Mouse (Mus musculus): Measurements from ENCODE around the gene Exosc5.

Exosc5 gene

DNA sequence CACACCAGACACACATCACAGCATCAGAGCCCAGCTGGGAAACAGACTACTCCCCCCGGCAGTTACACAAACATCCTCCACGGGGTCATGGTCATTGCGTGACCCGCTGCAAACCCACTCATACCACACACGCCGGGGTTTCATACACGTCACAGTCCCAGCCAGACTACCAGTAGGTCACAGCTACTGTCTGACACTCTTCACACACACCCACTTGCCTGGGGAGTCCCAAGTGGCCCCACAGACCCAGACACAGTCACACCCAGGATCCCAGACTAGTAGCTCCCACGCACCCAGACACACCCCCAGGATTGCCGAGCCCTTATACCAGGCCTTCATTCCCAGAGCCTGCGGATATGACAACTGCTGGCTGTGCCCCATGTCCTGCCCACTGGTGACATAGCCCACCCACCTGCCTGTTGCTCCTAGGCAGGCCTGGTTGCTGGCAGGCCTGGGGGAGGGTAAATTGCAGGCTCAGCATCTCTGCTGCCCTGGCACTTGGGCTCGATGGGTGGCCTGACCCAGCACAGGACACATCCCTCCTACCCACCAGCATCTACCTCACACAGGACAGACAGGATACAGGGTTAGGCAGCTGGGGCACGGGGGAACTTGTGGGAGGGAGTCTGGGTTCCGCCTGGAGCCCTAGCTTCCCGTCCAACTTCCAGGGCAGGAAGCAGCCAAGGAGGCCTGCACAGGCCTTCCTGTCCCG is 48.8 kb downstream of the Exosc5 start:
- peak; percentile 65 to 74 for DNase-seq

DNA sequence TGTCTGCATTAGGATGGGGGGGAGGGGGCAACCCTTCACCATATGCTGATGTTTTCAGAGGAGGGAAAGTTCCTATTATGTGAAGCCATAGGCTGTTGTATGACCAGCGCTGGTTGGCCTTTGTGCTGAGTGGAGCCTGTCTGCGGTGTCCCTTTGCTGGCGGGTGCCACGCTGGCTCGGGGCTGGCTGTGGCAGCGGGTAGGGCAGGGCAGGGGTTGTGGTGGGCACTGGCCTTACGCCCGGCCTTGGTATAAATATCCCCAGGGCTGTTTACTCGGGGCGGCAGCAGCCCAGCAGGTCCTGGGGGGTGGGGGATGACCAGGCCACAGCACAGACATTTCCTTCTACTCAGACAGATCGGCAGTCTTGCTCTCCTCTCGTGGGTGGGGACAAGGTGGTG is 51.0 kb downstream of the Exosc5 start:
- no peak for DNase-seq

DNA sequence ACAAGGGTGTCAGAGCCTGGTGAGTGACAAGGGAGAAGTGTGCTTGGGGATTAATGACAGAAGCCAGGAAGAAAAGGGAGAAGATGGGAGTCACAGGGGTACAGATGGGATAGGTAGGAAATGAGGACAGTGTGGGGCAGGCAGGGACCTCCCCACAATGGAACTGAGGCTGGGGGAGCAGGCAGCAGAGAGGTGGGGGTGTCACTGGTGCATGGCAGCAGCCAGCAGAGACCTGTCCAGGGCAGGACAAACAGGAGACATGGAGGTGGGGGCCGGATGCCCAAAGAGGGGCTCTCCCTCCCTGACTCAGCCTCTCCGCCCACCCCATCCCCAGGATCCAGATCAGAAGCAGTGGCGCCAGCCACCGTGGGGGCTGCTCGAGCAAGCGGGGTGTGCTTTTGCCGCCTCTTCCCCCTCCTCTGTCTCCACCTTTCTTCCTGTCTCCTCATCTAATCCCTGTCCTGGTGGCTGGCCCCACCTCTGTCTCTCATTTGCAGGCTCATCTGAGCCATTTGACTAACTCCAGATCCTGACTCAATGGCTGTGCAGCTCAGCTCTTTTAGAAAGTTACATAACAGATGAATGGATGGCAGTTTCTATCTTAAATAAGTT is 51.7 kb downstream of the Exosc5 start:
- no peak for DNase-seq

DNA sequence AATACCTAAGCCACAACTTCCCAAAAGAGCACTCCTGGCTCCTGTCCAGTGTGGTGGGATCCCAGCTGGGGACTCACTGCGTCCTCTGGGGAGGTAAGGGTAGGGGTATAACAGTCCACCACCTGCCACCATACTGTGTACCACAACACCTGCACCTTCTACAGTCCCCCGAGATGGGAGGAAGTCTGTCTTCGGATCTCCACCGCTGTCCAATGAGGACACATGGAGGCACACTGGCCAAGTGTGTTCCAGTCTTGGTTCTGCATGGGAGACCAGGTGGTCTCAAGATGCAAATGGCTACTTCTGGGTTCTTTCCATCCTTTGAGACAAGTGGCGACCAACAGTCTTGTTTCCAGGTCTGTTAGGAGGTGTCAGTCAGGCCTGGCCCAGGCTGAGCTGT is 52.2 kb downstream of the Exosc5 start:
- no peak for DNase-seq

DNA sequence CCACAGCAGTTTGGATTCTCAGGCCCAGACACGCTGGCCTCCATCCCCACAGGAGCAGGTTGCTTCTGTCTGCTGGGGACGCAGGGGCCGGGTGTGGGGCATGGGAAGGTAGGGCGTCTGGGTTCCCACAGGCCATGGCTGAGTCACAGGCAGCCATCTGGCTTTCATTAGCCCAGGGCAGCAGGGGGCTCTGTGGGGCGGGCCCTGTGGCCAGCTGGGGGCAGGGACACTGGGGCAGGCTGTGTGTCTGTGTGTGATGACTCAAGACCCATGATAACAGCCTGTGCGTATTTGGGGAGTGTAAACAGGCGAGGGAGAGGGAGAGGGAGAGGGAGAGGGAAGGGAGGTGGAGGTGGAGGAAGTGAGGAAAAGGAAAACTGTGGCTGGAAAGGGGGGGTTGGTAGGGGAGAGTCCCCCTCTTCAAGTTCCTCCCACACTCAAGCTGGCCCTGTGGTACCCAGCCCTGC is 52.8 kb downstream of the Exosc5 start:
- DNase-seq: no peak

DNA sequence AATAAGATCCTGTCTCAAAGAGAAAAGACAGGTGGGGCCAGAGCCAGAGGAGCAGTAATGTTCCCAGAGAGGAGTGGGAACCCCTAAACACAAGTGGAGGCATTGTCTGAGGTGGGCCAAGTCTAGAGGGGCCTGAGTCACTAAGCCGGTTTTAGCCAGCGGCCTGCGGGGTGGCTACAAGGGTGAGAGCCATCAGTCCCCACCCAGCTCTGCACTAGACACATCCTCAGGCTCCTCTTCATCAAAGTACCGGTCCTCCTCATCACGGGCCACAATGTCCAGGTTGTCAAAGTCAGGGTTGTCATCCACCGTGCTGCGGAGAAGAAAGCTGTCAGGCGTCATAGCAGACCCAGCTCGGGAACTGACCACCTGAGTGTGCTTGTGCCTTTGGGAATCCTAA is 53.8 kb downstream of the Exosc5 start:
- DNase-seq: no peak

DNA sequence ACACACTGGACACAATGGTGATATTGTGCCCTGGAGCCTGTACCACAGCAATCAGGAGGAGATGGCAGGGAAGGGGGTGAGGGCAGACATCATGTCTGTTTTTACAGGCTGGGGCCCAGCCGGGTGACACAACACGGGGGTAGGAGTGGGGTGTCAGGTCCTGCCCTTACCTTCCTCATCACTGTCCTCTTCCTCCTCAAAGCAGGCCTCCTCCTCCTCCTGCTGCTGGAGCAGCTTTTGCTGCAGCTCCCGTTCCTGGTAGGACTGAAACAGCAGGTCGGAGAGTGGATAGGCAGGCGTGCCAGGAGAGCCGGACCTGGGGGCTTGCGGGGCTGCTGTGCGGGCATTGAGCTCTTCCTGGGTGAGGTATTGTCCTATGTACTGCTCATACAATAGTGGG is 55.6 kb downstream of the Exosc5 start:
- no peak for DNase-seq

DNA sequence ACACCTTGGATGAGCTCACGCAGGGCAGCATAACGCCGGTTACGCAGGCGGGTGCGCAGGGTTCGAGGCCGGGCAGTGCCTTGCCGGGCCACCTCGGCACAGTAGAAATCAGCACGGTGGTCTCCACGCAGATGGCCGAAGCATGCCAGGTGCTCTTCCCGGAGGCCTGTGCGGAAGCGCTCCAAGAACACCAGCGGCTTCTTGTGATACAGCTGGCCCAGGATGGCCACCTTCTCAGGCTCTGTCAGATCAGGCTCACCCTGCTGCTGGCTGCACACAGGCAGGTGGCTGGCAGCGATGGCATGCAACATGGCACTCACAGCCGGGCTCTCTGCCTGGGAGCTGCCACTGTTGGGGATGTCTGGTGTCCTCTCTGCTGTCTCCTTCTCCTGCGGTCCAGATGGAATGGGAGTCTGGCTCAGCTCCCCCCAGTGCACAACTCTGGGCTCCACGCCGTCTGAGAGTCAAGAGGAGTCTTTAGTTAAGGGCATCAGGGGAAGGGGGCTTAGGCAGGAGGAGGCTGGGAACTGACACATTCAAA is 56.8 kb downstream of the Exosc5 start:
- DNase-seq: no peak

DNA sequence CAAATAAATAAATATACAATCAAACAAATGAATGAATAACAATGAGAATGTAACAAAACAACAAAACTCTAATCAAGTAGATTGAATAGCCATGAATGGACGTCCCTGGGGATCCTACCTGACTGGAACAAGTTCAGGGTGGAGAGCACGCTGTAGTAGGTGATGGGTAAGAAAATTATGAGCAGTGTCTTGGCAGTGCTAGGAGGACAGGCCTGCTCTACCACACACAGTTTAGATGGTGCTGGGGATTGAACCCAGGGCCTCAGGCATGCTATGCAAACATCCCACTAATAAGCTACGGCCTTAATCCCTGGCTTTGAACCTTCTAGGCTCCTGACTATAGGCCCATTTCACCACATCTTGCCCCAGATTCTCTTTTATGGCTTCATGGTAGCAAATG is 58.5 kb downstream of the Exosc5 start:
- DNase-seq: no peak

DNA sequence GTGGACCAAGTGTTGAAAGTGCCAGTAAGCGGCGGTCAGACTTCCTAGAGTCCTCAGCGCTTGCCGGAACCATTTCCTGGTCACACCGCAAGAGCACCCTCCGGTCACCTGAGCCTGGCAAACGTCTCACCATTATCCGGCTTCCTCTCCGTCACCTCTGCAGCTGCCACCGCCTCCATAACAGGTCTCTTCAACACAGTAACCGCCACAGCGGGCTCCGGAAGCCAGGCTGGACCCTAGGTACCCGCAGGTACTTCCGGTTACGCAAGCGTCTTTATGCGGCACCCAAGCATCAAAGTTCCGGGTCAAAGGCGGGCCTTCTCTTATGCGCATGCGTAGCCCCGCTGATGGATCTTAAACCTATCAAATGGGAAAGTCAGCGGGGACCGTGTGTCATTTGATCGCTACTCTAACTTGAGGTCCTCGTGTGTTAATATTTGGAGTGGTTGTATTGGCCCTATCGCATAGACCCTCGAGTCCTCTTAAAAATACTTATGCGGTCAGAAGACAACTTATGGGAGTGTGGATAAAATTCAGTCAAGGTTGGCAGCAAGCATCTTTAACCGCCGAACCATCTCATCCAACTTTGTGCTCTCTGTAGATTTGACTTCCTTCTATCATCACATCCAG is 59.9 kb downstream of the Exosc5 start, which contains the start of gene Ccdc97:
TSS of gene Ccdc97 (minus strand) at position 301 of the 630 bp plus-strand sequence.
- peak; percentile 95 to 97 for DNase-seq

DNA sequence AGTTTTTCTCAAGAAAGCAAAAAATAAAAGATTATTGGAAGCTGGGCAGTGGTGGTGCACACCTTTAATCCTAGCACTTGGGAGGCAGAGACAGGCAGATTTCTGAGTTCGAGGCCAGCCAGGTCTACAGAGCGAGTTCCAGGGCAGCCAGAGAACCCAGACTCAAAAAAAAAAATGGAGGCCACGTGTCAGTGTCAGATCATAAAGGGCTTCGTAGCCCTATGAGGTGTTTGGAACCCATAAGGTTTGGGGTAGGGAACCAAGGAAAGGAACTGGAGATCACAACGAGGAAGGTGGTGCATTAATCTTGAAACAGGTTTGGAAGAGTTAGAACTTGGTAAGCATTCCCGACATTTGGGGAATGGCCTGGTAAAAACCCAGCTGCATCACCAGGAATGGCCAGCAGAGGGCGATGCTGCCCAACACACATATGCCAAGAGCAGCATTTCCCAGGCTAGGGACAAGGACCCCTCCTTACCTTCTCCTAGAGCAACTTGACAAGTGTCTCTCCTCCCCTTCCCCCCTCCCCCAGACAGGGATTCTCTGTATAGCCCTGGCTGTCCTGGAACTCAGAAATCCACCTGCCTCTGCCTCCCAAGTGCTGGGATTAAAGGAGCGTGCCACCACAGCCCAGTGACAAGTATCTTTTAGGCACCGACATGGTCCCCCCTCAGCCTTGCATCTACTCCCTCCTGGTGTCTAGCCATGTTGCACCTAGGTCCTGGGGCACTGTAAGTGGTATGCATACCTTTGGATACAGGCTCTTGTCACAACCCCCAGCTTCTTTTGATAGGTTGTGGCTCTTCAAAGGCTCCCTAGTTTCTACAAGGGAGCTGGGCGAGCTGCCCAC is 61.0 kb downstream of the Exosc5 start:
- DNase-seq: peak; percentile 71 to 90

DNA sequence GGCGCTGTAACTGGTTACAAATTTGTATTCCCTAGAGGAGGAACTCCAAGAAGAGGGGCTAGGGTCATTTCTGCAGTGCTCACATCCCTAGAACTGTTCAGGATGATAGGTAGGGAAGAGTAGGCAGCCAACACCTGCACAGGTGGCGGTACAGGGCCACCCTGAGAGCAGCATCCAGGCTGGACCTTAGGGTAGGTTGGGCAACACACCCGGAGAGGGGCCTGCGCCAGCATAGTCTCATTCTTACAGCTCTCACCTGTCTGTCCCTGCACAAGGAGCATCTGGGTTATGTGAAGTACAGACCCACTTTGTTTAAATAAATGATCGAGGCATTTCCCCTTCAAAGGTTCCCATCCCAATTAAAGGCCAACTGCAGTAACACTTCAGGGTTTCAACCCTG is 61.8 kb downstream of the Exosc5 start:
- DNase-seq: no peak

Measured in kidney, postnatal 36 days (tissue).